Mouse (Mus musculus) megakaryocyte progenitor cell, adult 5-6 weeks (primary cell): ENCODE results near the gene Rbm38. TPM values are rescaled to one million over a fixed set of nuclear protein-coding genes. Genes with fewer than 3 reads are reported as not detected.
A peak's percentile ranks its signal among the peaks of the same experiment; 100 is the strongest.

Experiments
- ATAC-seq: replicated peaks from 2 replicates; pipeline ENCODE4 v1.8.0; 2016; ENCODE audit warnings: mild to moderate bottlenecking, moderate TSS enrichment, inconsistent platforms; ENCODE audit not compliant: poor library complexity
- total RNA-seq, 2 experiments: library from RNA; stranded (forward) in 1 of 2; stranded (reverse) in 1 of 2; fragments of 157-497, 149-512 nt in 1 of 2; fragments of 200-1000 nt in 1 of 2; gene quantifications; 2 replicates each; pipeline versions ENCODE4 v1.2.3 to v1.2.4; 2015 to 2017

The Rbm38 gene
- total RNA-seq, 2 experiments from 2014 or later = 50.3 to 153 TPM

- peak; percentile 32 for ATAC-seq
These were observed 14.7 kb downstream of the Rbm38 start for GRCm38 (mm10) chr2:173034998-173035397.

GRCm38 (mm10) chr2:173035653-173036052 lies 15.4 kb downstream of the Rbm38 start:
- no peak for ATAC-seq

DNA sequence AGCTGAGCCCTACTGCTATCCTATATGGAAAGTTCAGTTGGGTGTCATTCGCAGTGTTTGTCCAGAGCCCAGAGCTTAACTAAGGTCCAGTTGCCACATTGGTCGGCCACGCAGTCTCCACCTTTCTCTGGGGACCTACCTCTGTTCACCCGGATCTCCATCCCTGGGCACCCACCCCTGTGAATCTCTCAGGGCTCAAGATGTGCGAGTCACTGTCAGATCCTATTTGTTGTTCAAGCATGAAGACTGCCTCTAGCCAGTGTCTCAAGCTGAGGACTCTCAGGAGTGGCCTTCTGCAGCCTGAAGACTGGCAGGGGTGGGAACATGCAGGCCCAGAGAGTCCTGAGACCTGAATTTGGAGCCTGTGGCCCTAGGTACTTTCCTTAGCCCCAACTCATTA lies 15.8 kb downstream of the Rbm38 start:
- ATAC-seq = no peak

DNA sequence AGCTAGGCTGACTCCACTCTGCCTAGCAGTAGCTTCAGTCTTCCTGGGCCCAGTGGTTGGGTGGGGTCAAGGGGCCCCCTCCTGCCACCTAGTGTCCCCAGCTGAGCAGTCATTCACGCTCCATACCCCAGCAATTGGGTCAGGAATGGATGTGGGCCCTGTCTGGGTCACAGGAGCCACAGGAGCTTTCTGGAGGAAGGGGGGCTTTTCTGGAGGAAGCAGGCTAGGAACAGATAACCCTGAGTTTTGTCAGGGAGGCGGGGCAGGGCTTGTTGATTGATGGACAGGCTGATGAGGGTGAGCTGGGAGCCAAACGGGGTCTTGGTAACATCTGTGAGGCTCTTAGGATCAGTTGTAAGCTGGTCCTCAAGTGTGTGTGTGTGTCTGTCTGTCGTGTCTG lies 16.3 kb downstream of the Rbm38 start:
- ATAC-seq = peak; percentile 15

DNA sequence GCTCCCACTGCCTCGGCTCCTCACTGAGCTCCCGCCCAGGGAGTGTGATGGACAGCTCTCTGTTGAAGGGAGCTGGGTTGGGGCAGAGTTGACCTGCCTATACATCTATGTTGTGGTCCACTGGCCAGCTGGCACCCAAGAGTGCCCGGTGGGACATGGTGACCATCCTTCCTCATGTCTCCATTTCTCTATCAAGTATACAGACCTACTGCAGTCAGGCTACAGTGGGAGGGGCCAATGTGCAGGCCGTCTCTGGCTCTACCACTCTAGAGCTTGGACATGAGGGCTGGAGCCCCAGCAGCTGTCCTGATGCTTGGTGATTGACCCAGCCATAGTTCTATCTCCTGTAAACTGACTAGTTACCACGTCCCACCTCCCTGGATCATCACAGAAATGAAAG lies 17.0 kb downstream of the Rbm38 start:
- ATAC-seq = no peak

DNA sequence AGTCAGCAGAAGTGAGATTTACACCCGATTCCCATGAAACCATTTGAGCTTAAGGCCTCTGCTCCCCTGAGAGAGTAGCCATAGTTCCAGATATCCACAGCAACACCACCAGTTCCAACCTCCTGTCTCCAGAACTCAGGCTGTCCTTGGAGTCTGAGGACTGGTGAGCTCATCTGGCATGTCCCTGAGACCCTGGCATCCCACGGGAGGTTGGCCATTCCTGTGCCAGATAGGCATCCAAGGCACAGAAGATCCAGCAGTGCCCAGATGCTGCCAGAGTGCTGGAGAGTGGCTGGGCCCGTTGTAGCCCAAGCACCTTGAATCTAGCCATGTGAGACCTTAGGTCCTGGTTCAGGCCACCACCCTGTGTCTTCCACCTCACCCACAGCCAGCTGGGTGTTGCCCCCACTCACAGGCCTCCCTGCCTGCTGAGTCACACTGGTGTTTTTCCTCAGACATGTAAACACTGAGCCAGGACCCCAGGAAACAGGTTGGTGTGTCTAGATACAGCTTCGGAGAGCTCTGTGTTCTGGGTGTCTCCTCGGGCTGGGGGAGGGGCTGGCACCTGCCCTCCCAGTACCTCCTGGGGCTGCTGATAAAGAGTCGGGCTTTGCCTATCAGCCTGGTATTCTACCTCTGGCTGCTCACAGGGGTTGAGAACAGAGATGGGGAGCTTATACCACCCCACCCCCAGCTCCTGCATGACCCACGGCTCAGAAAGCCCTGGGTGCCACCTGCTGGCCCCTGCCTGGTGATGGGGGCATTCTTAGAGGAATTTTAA lies 17.7 kb downstream of the Rbm38 start:
- peak; percentile 58 for ATAC-seq

DNA sequence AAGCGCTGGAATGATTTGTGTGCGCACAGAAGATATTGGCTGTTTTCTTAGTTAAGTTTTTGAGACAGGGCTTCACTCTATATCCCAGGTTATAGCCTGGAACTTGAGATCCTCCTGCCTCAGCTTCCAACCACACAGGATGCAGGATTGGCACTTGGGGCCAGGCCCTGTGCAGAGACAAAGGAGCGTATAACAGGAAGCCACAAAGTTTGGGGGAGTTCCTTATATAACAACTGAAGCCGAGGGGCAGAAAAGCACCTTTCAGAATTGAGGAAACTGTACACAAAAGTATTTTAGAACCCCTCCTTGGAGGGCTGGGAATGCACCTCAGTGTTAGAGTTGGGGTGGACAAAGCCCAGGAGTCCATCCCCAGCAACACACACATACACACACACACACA lies 18.7 kb downstream of the Rbm38 start:
- no peak for ATAC-seq

DNA sequence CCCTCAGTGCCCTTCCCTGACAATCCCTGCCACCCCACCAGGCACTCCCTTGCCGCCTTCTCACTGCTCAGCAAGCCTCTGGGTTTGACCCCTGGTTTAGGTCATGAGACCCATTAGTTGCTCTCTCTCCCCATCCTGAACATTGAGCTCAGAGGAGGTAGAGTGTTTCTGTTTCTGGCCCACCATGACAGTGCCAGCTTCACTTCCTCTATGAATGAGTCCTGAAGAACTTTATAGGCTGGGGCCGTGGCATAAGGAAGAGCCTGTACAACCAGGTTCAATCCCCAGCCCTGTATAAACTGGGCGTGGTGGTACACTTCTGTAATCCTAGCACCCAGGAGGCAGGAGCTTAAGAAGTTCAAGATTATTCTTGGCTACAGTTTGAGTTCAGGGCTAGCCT lies 20.5 kb downstream of the Rbm38 start:
- peak; percentile 9 for ATAC-seq

DNA sequence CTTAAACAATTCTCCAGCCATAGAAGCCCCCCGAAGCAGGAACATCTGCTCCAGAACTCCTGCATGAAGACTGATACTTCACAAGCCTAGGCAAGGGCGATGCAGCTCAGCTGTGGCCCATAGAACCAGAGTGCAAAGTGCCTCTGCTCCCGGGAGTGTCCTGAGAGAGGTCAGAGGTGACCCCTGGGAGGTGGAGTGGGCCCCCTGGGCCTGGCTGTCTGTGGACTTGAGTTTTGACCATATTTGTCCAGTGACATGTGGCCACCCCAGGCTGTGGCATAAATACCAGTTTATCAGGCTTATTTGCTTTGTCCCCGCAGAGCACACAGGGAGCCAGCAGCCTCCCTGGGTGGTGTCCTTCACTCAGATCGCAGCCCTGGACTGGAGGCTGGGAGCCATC lies 20.9 kb downstream of the Rbm38 start:
- no peak for ATAC-seq

DNA sequence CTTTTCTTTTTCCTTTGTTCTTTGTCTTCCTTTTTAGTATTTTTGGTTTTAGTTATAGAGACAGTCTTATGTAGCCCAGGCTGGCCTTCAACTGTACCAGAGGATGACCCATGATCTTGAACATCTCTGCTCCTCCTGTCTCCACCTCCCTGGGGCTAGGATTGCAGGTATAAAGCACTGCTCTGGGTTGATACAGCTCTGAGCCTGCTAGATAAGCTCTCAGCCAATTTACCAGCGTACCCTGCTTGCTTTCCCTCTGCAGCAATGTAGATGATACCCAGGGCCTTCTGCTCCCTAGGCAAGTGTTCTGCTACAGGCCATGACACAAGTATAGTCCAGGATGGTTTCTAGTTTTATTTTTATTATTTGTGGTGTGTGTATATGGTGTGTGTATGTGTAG lies 21.6 kb downstream of the Rbm38 start:
- no peak for ATAC-seq

GRCm38 (mm10) chr2:173042504-173043162 lies 22.3 kb downstream of the Rbm38 start:
- no peak for ATAC-seq

DNA sequence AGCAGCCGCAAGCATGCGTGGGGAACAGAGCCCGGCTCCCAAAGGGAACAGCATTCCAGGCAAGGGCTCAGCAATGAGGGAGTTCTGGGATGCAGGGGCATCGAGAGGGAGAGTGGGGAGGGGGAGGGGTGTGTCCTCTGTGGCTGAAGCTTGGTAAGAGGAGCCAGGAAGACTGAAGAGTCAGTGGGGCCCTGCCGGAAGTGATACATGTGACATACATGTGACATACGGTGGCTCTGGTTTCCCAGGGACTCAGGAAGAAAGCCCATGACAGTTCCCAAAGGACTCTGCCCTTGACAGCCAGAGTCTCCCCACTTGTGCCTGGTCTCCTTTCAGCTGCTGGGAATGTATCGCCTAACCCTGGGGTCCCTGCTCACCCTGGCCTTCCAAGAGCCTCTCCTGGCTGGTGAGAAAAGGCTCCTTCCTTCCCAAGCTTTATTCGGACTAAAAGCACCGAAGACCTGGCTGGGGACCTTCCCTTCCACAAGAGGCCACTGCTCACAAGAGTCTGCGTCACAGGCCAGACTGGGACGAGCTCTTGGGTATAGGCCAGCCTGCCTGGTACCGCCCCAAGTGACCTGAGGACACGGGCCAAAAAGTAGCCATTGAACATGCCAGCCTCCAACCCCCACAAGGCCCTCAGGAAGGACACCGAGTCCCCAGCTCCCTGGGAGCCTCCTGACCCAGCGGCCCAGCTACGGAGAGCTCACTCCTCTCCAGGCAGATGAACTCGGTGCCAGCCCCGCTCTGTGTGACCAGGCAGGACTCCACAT lies 24.1 kb downstream of the Rbm38 start:
- no peak for ATAC-seq

DNA sequence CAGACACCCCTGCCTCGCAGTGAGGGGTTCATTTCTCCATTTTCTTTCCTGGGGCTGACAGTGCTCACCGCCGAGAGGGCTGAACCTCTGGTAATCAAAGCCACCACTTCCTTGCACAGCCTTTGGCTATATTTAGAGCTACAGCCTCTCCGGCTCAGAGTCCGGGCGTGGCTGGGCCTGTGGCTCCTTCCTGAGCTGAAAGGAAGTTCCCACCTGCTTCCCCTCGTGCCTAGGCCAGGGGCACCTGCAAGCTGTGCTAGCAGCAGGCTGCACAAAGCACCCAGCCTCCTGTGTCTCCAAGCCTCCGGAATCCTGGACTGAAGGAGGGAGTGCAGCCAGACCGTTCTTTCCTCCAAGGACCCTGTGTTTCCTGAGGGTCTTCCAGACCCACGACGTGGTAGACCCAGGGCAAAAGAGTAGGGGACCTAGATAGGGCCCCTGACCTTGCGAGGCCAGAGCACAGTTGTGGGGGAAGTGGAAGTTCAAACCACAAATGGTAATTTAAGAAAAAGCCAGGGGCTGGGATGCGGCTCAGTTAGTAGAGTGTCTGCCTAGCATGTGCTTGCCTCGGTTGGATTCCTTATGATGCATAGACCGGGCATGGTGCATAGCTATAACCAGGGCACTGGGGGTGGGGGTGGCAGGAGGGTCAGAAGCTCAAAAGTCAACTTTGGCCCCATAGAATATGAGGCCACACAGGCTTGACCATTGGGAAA lies 26.4 kb downstream of the Rbm38 start:
- ATAC-seq = peak; percentile 78

- ATAC-seq = no peak
These were observed 27.2 kb downstream of the Rbm38 start for GRCm38 (mm10) chr2:173047471-173047870.

- no peak for ATAC-seq
These were observed 27.9 kb downstream of the Rbm38 start for GRCm38 (mm10) chr2:173048041-173048745.

DNA sequence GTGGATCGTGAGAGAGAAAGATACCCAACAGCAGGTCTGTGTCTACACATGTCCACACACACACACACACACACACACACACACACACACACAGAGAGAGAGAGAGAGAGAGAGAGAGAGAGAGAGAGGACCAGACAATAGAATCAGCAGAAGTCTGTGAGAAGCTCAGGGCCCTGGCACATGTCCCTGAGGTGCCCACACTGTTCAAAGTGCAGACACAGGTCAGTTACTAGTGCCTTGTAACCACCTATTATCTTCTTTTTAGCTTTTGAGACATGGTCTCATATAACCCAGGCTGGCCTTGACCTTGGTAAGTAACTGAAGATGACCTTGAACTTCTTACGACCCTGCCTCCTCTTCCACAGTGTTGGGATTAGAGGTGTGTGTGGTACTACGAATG lies 28.9 kb downstream of the Rbm38 start:
- ATAC-seq = no peak

- ATAC-seq = no peak
These were observed 29.5 kb downstream of the Rbm38 start for GRCm38 (mm10) chr2:173049817-173050216.

DNA sequence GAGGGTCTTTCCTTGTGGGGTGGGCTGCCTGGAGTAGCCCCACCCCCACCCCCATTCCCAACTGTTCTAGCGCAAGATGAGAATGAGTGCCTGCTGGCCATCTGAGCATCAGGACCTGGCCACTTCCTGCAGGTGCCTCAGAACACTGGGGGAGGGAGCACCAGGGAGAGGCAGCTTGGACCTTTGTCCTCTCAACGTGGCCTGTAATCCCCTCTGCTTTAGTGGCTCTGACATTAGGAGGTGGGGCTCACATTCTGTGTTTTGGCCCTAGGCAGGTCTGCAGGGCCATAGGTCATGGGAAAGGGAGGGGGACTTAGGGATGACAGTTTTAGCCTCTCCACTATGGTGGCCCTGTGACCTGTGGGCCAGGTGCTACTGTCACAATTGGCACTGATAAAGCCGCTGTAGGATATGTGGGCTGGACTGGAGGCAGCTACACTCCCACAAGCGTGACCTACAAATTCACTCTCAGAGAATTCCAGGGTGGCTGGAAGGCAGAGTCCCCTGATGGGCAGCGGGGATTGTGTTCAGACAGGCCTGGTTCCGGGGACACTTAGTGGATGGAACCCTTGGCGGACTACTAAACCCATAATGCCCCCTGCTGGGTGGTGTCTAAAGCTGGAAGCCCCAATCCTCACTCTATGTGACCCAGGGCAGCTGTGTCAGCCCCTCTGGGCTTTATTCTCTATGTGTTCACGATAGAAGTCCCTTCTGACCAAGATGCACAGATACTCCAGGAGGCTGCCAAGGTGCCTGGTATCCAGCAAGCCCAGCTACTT lies 30.5 kb downstream of the Rbm38 start:
- no peak for ATAC-seq

DNA sequence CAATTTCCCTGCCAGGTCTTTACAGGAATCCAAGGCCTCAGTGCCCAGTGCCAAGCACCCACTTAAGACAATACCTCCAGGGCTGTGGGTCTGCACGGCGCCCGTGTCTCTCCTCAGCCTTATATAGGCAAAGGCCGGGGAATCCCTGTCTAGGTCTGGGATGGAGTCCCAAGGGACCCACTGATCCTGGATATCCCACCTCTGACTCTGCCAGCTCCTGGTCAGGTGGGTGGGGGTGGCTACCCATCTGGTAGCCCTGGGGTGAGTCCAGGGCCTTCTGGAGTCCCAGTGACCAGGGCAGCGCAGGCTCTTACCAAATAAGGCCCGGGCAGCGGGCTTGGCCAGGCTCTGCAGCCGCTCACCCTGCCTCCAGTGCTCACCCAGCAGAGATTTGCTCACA lies 32.6 kb downstream of the Rbm38 start:
- no peak for ATAC-seq

DNA sequence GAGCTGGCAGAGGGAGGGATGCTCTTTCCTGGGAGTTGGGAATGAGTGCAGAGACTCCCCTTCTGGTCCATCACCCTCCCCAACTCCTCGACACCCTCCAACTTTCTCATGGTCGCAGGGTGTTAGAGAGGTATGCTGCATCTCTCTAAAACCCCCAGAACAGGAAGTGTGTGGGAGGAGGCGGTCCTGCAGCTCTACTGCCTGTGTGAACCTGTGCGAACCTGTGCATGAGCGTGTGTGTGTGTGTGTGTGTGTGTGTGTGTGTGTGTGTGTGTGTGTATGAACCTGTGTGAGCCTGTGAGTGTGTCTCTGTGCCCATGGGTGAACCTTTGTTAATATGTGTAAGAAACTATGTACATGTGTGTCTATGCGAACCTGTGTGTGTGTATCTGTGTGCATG lies 33.5 kb downstream of the Rbm38 start:
- ATAC-seq = no peak
